Mouse (Mus musculus) urinary bladder, adult 18-20 months (tissue): ENCODE data around the gene Myzap.

Source experiments
- DNase-seq, 2 experiments: peaks; one replicate each; pipeline ENCODE4 v3.0.0; 2022; ENCODE audit warnings: low spot score in 2 of 2, mixed read lengths in 2 of 2

The Myzap gene

DNA sequence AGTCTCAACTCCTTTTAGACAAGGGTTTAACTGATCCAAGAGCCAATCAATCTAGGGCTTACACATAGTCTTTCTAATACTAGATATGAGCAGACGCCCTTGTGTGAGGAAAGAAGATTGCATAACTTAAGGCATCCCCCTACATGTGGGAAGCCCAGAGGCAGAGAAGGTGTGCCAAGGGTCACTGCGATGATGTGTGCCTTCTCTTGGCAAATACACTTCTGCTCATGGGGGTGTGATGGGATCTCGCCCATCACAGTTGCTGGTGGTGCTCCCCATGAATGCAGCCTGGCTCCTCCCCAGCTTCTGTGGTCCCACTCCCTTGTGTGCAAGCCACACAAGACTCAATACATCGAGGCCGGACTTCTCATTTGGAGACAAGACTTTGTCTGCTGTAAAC, 47.3 kb downstream of the Myzap start:
- no peak for DNase-seq

GRCm38 (mm10) chr9:71543443-71544222, 48.5 kb downstream of the Myzap start:
- peak; percentile 61 to 70 for DNase-seq

GRCm38 (mm10) chr9:71542292-71542691, 49.9 kb downstream of the Myzap start:
- DNase-seq, result peak in 1 of 2 experiments; percentile 28

GRCm38 (mm10) chr9:71540739-71541138, 51.4 kb downstream of the Myzap start:
- no peak for DNase-seq

DNA sequence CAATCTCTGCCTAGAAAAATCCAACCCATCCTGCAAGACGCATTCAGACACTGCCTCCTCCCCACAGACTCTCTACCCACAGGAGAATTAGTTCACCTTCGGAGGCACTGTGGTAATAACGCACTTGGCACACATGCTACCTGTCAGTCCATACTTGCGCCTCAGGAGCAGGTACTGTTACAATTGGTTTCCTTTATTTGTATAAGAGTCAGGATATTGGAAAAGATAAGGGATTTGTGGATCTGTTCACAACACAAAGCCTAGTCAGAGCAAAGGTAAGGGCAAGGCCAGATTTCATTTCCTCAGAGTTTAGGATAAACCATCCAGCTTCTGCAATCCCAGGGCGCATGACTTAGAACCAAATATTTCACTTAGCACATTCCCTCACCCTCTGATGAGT, 56.4 kb downstream of the Myzap start:
- no peak for DNase-seq

DNA sequence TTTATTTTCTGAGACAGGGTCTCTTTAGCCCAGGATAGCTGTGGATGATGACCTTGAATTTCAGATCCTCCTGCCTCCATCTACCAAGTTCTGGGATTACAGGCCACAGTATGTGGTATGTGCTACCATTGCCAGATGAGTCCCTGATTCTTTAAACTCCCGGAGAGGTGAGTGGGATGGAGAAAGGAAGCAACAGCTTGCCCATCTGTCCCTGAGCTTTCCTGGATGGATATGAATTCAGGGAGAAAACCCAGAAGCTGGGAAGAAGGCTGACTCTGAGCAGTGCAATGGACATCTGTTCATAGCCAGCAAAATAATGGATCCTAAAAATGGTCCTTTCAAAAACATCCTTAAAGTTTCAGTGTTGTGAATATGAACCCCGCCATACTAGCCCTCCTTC, 57.1 kb downstream of the Myzap start:
- no peak for DNase-seq

GRCm38 (mm10) chr9:71529960-71530359, 62.2 kb downstream of the Myzap start:
- no peak for DNase-seq

DNA sequence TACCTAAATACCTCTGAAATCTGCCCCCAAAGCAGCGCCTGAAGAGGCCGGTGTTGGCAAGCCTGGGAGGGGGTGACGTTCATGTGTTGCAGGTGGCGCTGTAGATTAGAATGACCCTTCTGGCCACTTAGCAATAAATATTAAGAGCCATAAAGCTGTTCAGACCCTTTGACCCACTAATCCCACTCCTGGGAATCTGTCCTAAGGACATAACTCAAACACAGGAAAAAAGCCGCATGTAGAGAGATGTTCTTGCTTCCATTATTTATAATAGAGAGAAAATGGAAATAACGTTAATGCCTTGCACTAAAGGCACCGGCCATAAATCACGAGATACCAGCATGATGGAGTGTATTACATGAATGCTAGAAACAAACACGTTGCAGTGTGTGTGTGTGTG, 64.7 kb downstream of the Myzap start:
- no peak for DNase-seq

- no peak for DNase-seq
Observed at GRCm38 (mm10) chr9:71523901-71524300, 68.3 kb downstream of the Myzap start.

- no peak for DNase-seq
Observed at GRCm38 (mm10) chr9:71519836-71520235, 72.3 kb downstream of the Myzap start.

GRCm38 (mm10) chr9:71517487-71517886, 74.7 kb downstream of the Myzap start:
- DNase-seq, result no peak

DNA sequence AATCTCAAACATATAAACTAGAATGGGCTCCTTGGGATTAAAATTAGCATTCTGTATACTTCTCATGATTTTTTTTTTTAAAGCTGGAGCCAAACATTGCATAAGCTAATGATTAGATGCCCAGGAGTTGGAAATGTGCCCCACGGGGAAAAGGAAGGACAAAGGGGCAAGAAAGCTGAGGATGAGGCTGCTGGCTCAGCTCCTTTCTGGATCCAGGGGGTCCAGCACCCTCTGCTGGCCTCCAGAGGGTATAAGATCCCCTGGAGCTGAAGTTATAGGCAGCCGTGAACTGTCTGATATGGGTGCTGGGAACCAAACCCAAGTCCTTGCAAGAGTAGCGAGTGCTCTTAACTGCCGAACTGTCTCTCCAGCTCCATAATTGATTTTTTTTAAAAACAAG, 76.3 kb downstream of the Myzap start:
- DNase-seq, result no peak

- DNase-seq, result no peak
Observed at GRCm38 (mm10) chr9:71513566-71513965, 78.6 kb downstream of the Myzap start.

DNA sequence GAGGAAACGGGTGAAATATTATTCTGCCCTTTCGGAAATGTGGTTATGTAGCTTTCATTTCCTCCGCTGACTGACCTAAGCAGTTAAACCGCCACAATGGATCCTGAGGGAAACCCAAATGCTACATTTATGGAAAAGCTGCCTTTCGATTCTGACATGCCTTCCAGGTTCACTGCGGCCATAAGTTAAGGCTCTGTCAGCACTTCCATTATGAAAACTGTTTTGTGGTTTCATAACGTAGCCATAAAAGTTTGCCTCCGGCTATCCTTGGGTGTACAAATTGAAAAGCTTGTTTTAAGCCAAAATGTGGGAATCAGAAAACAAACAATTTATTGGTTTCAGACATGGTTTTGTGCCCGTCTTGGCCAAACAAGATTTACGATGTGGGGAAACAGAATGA, 79.3 kb downstream of the Myzap start:
- no peak for DNase-seq

DNA sequence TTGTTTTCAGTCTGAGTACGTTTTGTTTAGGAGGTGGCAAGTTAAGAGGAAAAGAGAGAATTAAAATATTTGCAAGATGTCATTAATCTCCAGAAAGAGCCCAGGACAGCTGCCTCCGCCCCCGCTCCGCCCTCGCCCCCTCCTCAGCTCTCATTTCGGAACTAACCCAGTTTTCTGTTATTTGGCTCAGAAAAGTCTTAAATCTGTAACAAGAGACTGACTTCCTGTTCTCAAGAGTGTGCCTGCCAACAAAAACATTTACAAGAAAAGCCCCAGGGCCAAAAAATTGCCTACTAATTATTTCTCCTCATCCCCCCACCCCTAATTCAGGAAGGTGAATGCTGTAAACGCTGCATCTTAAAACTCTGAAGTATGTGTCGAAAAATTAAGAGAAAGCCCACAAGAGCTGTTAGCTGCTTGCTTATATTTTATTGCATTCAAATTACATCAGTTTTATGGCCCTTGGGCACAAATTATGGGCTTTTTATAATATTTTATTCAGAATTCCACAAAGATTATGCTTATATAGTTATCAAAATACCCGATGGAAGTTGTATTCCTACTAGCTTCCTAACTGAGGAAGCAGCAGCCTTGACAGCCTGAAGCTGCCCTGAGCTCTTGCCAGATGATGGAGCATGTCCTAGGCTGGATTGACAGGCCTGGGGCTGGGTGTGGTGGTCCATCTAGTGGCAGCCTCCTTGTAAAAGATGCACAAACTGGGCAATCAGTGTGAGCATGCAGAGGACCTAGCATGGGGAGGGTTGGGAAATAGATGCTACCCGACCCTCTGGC, 93.6 kb downstream of the Myzap start:
- no peak for DNase-seq

GRCm38 (mm10) chr9:71496637-71497036, 95.5 kb downstream of the Myzap start:
- no peak for DNase-seq

GRCm38 (mm10) chr9:71493771-71494170, 98.4 kb downstream of the Myzap start:
- no peak for DNase-seq

GRCm38 (mm10) chr9:71492296-71493025, 99.7 kb downstream of the Myzap start:
- DNase-seq, result no peak

GRCm38 (mm10) chr9:71490076-71490475, 102.1 kb downstream of the Myzap start:
- no peak for DNase-seq

GRCm38 (mm10) chr9:71486127-71486526, 106.0 kb downstream of the Myzap start:
- no peak for DNase-seq

DNA sequence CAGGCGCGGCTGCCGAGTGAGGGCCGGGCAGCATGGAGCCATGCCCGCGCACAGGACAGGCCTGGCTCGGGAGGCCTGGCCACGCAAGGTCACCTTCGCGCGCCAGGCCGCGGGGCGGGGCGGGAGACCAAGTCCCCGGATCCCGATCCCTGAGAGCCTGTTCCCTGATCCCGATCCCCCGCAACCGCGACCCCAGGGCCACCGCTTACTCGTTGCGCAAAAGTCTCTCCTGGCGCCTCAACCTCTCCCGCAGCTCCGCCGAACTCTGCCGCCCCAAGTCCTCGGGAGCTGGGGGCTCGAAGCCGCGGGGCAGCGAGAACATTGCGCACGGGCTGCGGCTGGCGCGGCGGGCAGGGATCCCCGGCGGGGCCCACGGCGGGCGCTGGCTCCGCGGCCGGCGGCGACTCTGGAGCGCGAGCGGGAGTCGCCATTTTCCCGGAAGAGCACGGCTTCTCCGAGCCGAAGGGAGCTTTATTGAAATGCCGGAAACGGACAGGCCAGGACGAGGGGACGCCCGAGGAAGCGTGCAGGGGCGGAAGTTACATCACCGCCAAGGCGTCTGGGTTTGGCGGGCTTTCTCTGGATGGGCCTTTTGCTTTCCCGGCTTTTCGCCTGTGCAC, 106.6 kb downstream of the Myzap start, which contains the start of gene Polr2m:
Polr2m (minus strand) TSS at position 461 of the 620 bp plus-strand sequence.
- DNase-seq, result peak; percentile 91 to 95
